Mouse (Mus musculus) midbrain, embryonic 14.5 days (tissue): ENCODE data around the gene Lmo4. TPM values are rescaled to one million over a fixed set of nuclear protein-coding genes. Genes with fewer than 3 reads are reported as not detected.

Experiments used
- ATAC-seq: fragments of 200-750 bp; cut with Nextera tagmentation; 2 replicates; pipeline ENCODE4 v1.8.0; 2017; ENCODE audit warnings: moderate number of reproducible peaks, moderate library complexity; ENCODE audit not compliant: low FRiP score, low TSS enrichment
- DNase-seq: peaks from one replicate; pipeline ENCODE4 v3.0.0-alpha.2; 2015
- H3K27ac ChIP-seq: fragments of 300-500 bp; sonication (generic); replicated peaks from 2 replicates; pipeline ENCODE4 v1.5.1; 2014; ENCODE audit warnings: mild to moderate bottlenecking, low read depth, low read length, moderate library complexity
- H3K27me3 ChIP-seq: fragments of 300-500 bp; sonication (generic); 2 replicates; pipeline ENCODE4 v1.6.1; 2014; ENCODE audit warnings: low read length, control low read depth, mixed read lengths; ENCODE audit not compliant: control insufficient read depth, insufficient read depth
- H3K36me3 ChIP-seq: fragments of 300-500 bp; sonication (generic); 2 replicates; pipeline ENCODE4 v1.6.1; 2014; ENCODE audit warnings: low read length, control low read depth; ENCODE audit not compliant: control insufficient read depth, insufficient read depth
- H3K4me1 ChIP-seq: fragments of 300-500 bp; sonication (generic); 2 replicates; pipeline ENCODE4 v1.6.1; 2014; ENCODE audit warnings: mild to moderate bottlenecking, antibody characterized with exemption, low read length, control low read depth; ENCODE audit not compliant: control insufficient read depth, insufficient read depth
- H3K4me2 ChIP-seq: fragments of 300-500 bp; sonication (generic); 2 replicates; pipeline ENCODE4 v1.6.1; 2014; ENCODE audit warnings: mild to moderate bottlenecking, low read length, moderate library complexity
- H3K4me3 ChIP-seq: fragments of 300-500 bp; sonication (generic); replicated peaks from 2 replicates; pipeline ENCODE4 v1.5.1; 2014; ENCODE audit warnings: low read depth, low read length
- H3K9ac ChIP-seq: fragments of 300-500 bp; sonication (generic); replicated peaks from 2 replicates; pipeline ENCODE4 v1.6.1; 2014; ENCODE audit warnings: mild to moderate bottlenecking, low read length, moderate library complexity
- H3K9me3 ChIP-seq: fragments of 300-500 bp; sonication (generic); 2 replicates; pipeline ENCODE4 v1.6.1; 2016; ENCODE audit warnings: low read length, control low read depth, mixed read lengths; ENCODE audit not compliant: control insufficient read depth
- WGBS: fragments of 180-500 bp; shearing (Covaris S2); extraction: QIAGEN DNeasy Blood & Tissue Kit; methylation state at CpG from one replicate; pipeline ENCODE4 v1.1.7; 2014; 5-methylcytosine and 5-hydroxymethylcytosine counted together
- polyA plus RNA-seq: library from polyadenylated mRNA; unstranded; fragments of >200 nt; fragmentation: Nextera tagmentation; extraction: Ambion mirVana; gene quantifications from 2 replicates; pipeline ENCODE4 v1.2.1, GENCODE M21; 2014

Lmo4 gene
- polyA plus RNA-seq, 1 experiment from 2014 or later, result 67.5 TPM

- WGBS, result 93% methylated on average over 6 of the region's 6 CpGs
- no peak for ATAC-seq
- H3K27me3 ChIP-seq, result no peaks in the 10 kb centered on the region
- no peak overlapping the region for H3K9ac ChIP-seq
- no peak overlapping the region for H3K4me2 ChIP-seq
- H3K9me3 ChIP-seq, result no peaks in the 10 kb centered on the region
- no peak for DNase-seq
- H3K36me3 ChIP-seq, result no peaks in the 10 kb centered on the region
- no peaks in the 10 kb centered on the region for H3K4me1 ChIP-seq
- H3K27ac ChIP-seq, result no peak overlapping the region
- no peak overlapping the region for H3K4me3 ChIP-seq
Observed at GRCm38 (mm10) chr3:144231931-144232330, 26.9 kb upstream of the Lmo4 start.

- no peak for DNase-seq
- Histone ChIP-seq H3K4me3 (no peak overlapping the region), H3K36me3 (no peaks in the 10 kb centered on the region), H3K4me2 (no peak overlapping the region), H3K4me1 (no peaks in the 10 kb centered on the region), H3K9me3 (no peaks in the 10 kb centered on the region), H3K27me3 (no peaks in the 10 kb centered on the region), H3K9ac (no peak overlapping the region), H3K27ac (no peak overlapping the region)
- 89% methylated on average over 7 of the region's 7 CpGs for WGBS
- ATAC-seq, result no peak
Observed at GRCm38 (mm10) chr3:144231419-144231818, 26.4 kb upstream of the Lmo4 start.

- WGBS, result 72% methylated on average over 9 of the region's 9 CpGs
- Histone ChIP-seq H3K4me2 (no peak overlapping the region), H3K27ac (no peak overlapping the region), H3K9me3 (no peaks in the 10 kb centered on the region), H3K4me1 (no peaks in the 10 kb centered on the region), H3K4me3 (no peak overlapping the region), H3K36me3 (no peaks in the 10 kb centered on the region), H3K9ac (no peak overlapping the region), H3K27me3 (no peaks in the 10 kb centered on the region)
- ATAC-seq, result no peak
- DNase-seq, result no peak
Observed at GRCm38 (mm10) chr3:144230016-144230415, 25.0 kb upstream of the Lmo4 start.

GRCm38 (mm10) chr3:144229312-144229711, 24.3 kb upstream of the Lmo4 start:
- Histone ChIP-seq H3K27me3 (no peaks in the 10 kb centered on the region), H3K27ac (no peak overlapping the region), H3K36me3 (no peaks in the 10 kb centered on the region), H3K4me2 (no peak overlapping the region), H3K9me3 (no peaks in the 10 kb centered on the region), H3K4me1 (no peaks in the 10 kb centered on the region), H3K4me3 (no peak overlapping the region), H3K9ac (no peak overlapping the region)
- DNase-seq, result no peak
- no peak for ATAC-seq
- 70% methylated on average over 7 of the region's 7 CpGs for WGBS

GRCm38 (mm10) chr3:144225456-144226240, 20.6 kb upstream of the Lmo4 start:
- Histone ChIP-seq H3K36me3 (no peaks in the 10 kb centered on the region), H3K4me1 (no peaks in the 10 kb centered on the region), H3K4me2 (no peak overlapping the region), H3K27me3 (no peaks in the 10 kb centered on the region), H3K27ac (no peak overlapping the region), H3K4me3 (no peak overlapping the region), H3K9ac (no peak overlapping the region), H3K9me3 (no peaks in the 10 kb centered on the region)
- 74% methylated on average over 9 of the region's 9 CpGs for WGBS
- ATAC-seq, result no peak
- no peak for DNase-seq

GRCm38 (mm10) chr3:144224594-144224993, 19.6 kb upstream of the Lmo4 start:
- no peak overlapping the region for H3K27ac ChIP-seq
- DNase-seq, result no peak
- H3K27me3 ChIP-seq, result no peaks in the 10 kb centered on the region
- no peak overlapping the region for H3K4me2 ChIP-seq
- H3K4me3 ChIP-seq, result no peak overlapping the region
- WGBS, result 59% methylated on average over 7 of the region's 7 CpGs
- H3K9ac ChIP-seq, result no peak overlapping the region
- no peak for ATAC-seq
- no peaks in the 10 kb centered on the region for H3K4me1 ChIP-seq
- H3K36me3 ChIP-seq, result no peaks in the 10 kb centered on the region
- no peaks in the 10 kb centered on the region for H3K9me3 ChIP-seq

- no peaks in the 10 kb centered on the region for H3K27me3 ChIP-seq
- no peak for DNase-seq
- no peak overlapping the region for H3K4me2 ChIP-seq
- no peak overlapping the region for H3K27ac ChIP-seq
- H3K4me1 ChIP-seq, result no peaks in the 10 kb centered on the region
- H3K36me3 ChIP-seq, result no peaks in the 10 kb centered on the region
- WGBS, result 76% methylated on average over 20 of the region's 20 CpGs
- H3K4me3 ChIP-seq, result no peak overlapping the region
- H3K9ac ChIP-seq, result no peak overlapping the region
- peak; percentile 37; the same call in 1 of the 2 replicates for ATAC-seq
- no peaks in the 10 kb centered on the region for H3K9me3 ChIP-seq
Observed at GRCm38 (mm10) chr3:144223377-144224105, 18.5 kb upstream of the Lmo4 start.

GRCm38 (mm10) chr3:144222381-144222780, 17.4 kb upstream of the Lmo4 start:
- WGBS, result 91% methylated on average over 9 of the region's 9 CpGs
- Histone ChIP-seq H3K4me1 (no peaks in the 10 kb centered on the region), H3K27me3 (no peaks in the 10 kb centered on the region), H3K36me3 (no peaks in the 10 kb centered on the region), H3K27ac (no peak overlapping the region), H3K9me3 (no peaks in the 10 kb centered on the region), H3K4me3 (no peak overlapping the region), H3K4me2 (no peak overlapping the region), H3K9ac (no peak overlapping the region)
- no peak for DNase-seq
- no peak for ATAC-seq

GRCm38 (mm10) chr3:144207498-144207897, 2.5 kb upstream of the Lmo4 start:
- Histone ChIP-seq H3K9ac (no peak overlapping the region), H3K27me3 (no peaks in the 10 kb centered on the region), H3K4me3 (no peak overlapping the region), H3K4me2 (no peak overlapping the region), H3K4me1 (0 out of 2 replicates have a peak, but pooled peaks cover 4% of the 10 kb centered on the region), H3K27ac (no peak overlapping the region), H3K9me3 (no peaks in the 10 kb centered on the region), H3K36me3 (no peaks in the 10 kb centered on the region)
- peak; percentile 84 for DNase-seq
- no peak for ATAC-seq
- WGBS, result 44% methylated on average over 5 of the region's 5 CpGs
